ENCODE assay signal across 8 mouse cellular contexts in the genomic region with DNA sequence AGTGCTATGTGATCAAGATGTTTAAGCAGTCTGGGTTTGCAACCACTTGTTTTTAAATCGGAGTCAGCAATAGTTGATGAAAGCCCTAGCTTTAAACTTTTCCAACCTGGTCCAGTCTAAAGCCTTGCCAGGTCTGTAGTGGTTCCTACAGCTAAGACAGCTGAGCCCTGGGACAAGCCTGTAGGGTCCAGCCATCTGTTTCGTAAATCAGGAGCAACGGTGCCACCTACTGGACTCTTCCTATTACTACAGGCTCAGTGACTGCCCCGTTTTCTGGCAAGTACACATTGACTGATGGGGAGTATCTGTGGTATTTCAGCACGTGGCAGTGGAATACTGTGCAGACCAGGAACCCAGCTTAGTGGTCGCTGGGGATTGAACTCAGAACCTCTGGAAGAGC. TPM values are rescaled to one million over a fixed set of nuclear protein-coding genes. Genes with fewer than 3 reads are reported as not detected.
DNase-seq lines count a peak whose midpoint lies in the region; ATAC-seq and TF ChIP-seq lines count a peak whose summit lies in the region.

No protein-coding gene starts in this region.

- no peak overlapping the region for H3K4me2 ChIP-seq in forebrain, embryonic 13.5 days
- no peak overlapping the region for H3K4me2 ChIP-seq in liver, embryonic 16.5 days (ENCODE audit: low read depth, low read length)
- H3K4me2 ChIP-seq in neural tube, embryonic 13.5 days, result no peak overlapping the region

- ATAC-seq in forebrain, embryonic 13.5 days, result peak; percentile 70
- ATAC-seq in liver, embryonic 16.5 days (ENCODE audit: low read depth), result peak; percentile 56
- ATAC-seq in neural tube, embryonic 13.5 days (ENCODE audit: low read depth), result peak; percentile 70

- H3K4me3 ChIP-seq in ES-Bruce4 (ENCODE audit: low read depth, low read length), result no peak overlapping the region
- H3K4me3 ChIP-seq in forebrain, embryonic 13.5 days, result no peak overlapping the region
- no peak overlapping the region for H3K4me3 ChIP-seq in liver, embryonic 16.5 days (ENCODE audit: low read depth, low read length)
- no peak overlapping the region for H3K4me3 ChIP-seq in neural tube, embryonic 13.5 days

- WGBS in forebrain, embryonic 13.5 days, result 5% methylated on average over 6 of the region's 6 CpGs
- 7% methylated on average over 6 of the region's 6 CpGs for WGBS in liver, embryonic 16.5 days (ENCODE audit: insufficient replicate concordance)
- WGBS in neural tube, embryonic 13.5 days, result 4% methylated on average over 6 of the region's 6 CpGs

- intact Hi-C loops in heart, postnatal 10 days (cut with DNase I), result loop anchor here (1.0 to 5.0 kb wide), 3 partner anchors 44 to 107 kb away; partner anchors contain the start of genes Cuedc2 and Sufu

- 0 out of 2 replicates have a peak, but pooled peaks have one; percentile 5 for TF ChIP-seq EP300 in ES-Bruce4 (IDR thresholded peaks at IDR 0.05; ENCODE audit: insufficient read depth, low read depth, low read length)

- TF ChIP-seq CTCF in ES-Bruce4 (IDR thresholded peaks at IDR 0.05; ENCODE audit: low read depth, low read length), result peak; percentile 78

- no peak for TF ChIP-seq POLR2A in ES-Bruce4 (IDR thresholded peaks at IDR 0.05; ENCODE audit: insufficient read depth, low read length)

- no peaks in the 10 kb centered on the region for H3K9me3 ChIP-seq in ES-Bruce4 (replicated peaks; ENCODE audit: control insufficient read depth, insufficient read depth, low read length, poor library complexity, severe bottlenecking)
- no peaks in the 10 kb centered on the region for H3K9me3 ChIP-seq in forebrain, embryonic 13.5 days (replicated peaks)
- H3K9me3 ChIP-seq in liver, embryonic 16.5 days (replicated peaks; ENCODE audit: control insufficient read depth, low read length), result no peaks in the 10 kb centered on the region
- H3K9me3 ChIP-seq in neural tube, embryonic 13.5 days, result no peaks in the 10 kb centered on the region

- H3K4me1 ChIP-seq in ES-Bruce4 (ENCODE audit: control insufficient read depth, insufficient read depth, low read length), result no peaks in the 10 kb centered on the region
- peaks cover 47% of the 10 kb centered on the region for H3K4me1 ChIP-seq in forebrain, embryonic 13.5 days
- no peaks in the 10 kb centered on the region; the same call in 1 of the 2 replicates for H3K4me1 ChIP-seq in liver, embryonic 16.5 days (ENCODE audit: control insufficient read depth, low read depth, low read length)
- peaks cover 71% of the 10 kb centered on the region for H3K4me1 ChIP-seq in neural tube, embryonic 13.5 days (replicated peaks)

- H3K27me3 ChIP-seq in ES-Bruce4 (ENCODE audit: control insufficient read depth, insufficient read depth, low read length, poor library complexity, severe bottlenecking), result no peaks in the 10 kb centered on the region
- H3K27me3 ChIP-seq in forebrain, embryonic 13.5 days, result no peaks in the 10 kb centered on the region
- no peaks in the 10 kb centered on the region for H3K27me3 ChIP-seq in liver, embryonic 16.5 days (ENCODE audit: control insufficient read depth, insufficient read depth, low read depth, low read length)
- no peaks in the 10 kb centered on the region for H3K27me3 ChIP-seq in neural tube, embryonic 13.5 days

- no peaks in the 10 kb centered on the region for H3K36me3 ChIP-seq in ES-Bruce4 (ENCODE audit: control insufficient read depth, insufficient read depth, low read length, poor library complexity, severe bottlenecking)
- no peaks in the 10 kb centered on the region for H3K36me3 ChIP-seq in forebrain, embryonic 13.5 days (ENCODE audit: poor library complexity, severe bottlenecking)
- no peaks in the 10 kb centered on the region for H3K36me3 ChIP-seq in liver, embryonic 16.5 days (ENCODE audit: control insufficient read depth, insufficient read depth)
- no peaks in the 10 kb centered on the region for H3K36me3 ChIP-seq in neural tube, embryonic 13.5 days

- peak; percentile 79 for DNase-seq in c-Kit-positive CD71-positive TER-119-positive erythroid progenitor cells, embryonic 14.5 days (ENCODE audit: low spot score)
- peak; percentile 91 to 93 for DNase-seq in heart, postnatal 10 days
- DNase-seq in kidney, postnatal 4 days, result peak; percentile 80 to 88
- peak; percentile 66 for DNase-seq in testis, postnatal 14 days (ENCODE audit: low spot score)

- H3K27ac ChIP-seq in ES-Bruce4 (ENCODE audit: insufficient read depth, low read length), result peak overlapping the region; percentile 25; the same call in 1 of the 2 replicates
- peak overlapping the region; percentile 41; the same call in 1 of the 2 replicates for H3K27ac ChIP-seq in forebrain, embryonic 13.5 days
- no peak overlapping the region for H3K27ac ChIP-seq in liver, embryonic 16.5 days (ENCODE audit: low read length)
- peak overlapping the region; percentile 68 for H3K27ac ChIP-seq in neural tube, embryonic 13.5 days (replicated peaks)

- H3K9ac ChIP-seq in ES-Bruce4 (ENCODE audit: low read depth, poor library complexity, severe bottlenecking), result no peak overlapping the region
- no peak overlapping the region for H3K9ac ChIP-seq in forebrain, embryonic 13.5 days
- no peak overlapping the region for H3K9ac ChIP-seq in liver, embryonic 16.5 days (ENCODE audit: low read depth, low read length)
- H3K9ac ChIP-seq in neural tube, embryonic 13.5 days, result no peak overlapping the region

RNA-seq across cellular contexts. Expression of gene Sufu, which starts 47.5 kb away (rescaled TPM):
- 16.0 and 16.7 TPM in 2 replicates for polyA plus RNA-seq in ES-Bruce4 (2011; ENCODE audit: insufficient read depth, insufficient read length, low read depth, missing spikeins)
- 28.0 and 30.3 TPM in 2 replicates for polyA plus RNA-seq in forebrain, embryonic 13.5 days (2015; fragmentation: Nextera tagmentation; extraction: Ambion mirVana)
- total RNA-seq in heart, postnatal 10 days (2021), result 10 to 100 TPM; 18.0 to 18.7 TPM
- polyA plus RNA-seq in liver, embryonic 16.5 days (2015; fragmentation: Nextera tagmentation; extraction: Ambion mirVana), result 5.0 and 5.7 TPM in 2 replicates
- 24.8 and 27.9 TPM in 2 replicates for polyA plus RNA-seq in neural tube, embryonic 13.5 days (2015; fragmentation: Nextera tagmentation; extraction: Ambion mirVana)

RNA-seq across cellular contexts. Expression of gene Actr1a, which starts 48.7 kb away (rescaled TPM):
- polyA plus RNA-seq in ES-Bruce4 (2011; ENCODE audit: insufficient read depth, insufficient read length, low read depth, missing spikeins), result 75.3 and 92.8 TPM in 2 replicates
- polyA plus RNA-seq in forebrain, embryonic 13.5 days (2015; fragmentation: Nextera tagmentation; extraction: Ambion mirVana), result 285 and 307 TPM in 2 replicates
- total RNA-seq in heart, postnatal 10 days (2021), result 100 to 1,000 TPM; 122 to 124 TPM
- 45.2 and 48.6 TPM in 2 replicates for polyA plus RNA-seq in liver, embryonic 16.5 days (2015; fragmentation: Nextera tagmentation; extraction: Ambion mirVana)
- polyA plus RNA-seq in neural tube, embryonic 13.5 days (2015; fragmentation: Nextera tagmentation; extraction: Ambion mirVana), result 292 and 297 TPM in 2 replicates

RNA-seq across cellular contexts. Expression of gene Trim8, which starts 57.3 kb away (rescaled TPM):
- 14.2 and 16.3 TPM in 2 replicates for polyA plus RNA-seq in ES-Bruce4 (2011; ENCODE audit: insufficient read depth, insufficient read length, low read depth, missing spikeins)
- polyA plus RNA-seq in forebrain, embryonic 13.5 days (2015; fragmentation: Nextera tagmentation; extraction: Ambion mirVana), result 22.5 and 22.6 TPM in 2 replicates
- total RNA-seq in heart, postnatal 10 days (2021), result 10 to 100 TPM; 49.9 to 50.6 TPM
- polyA plus RNA-seq in liver, embryonic 16.5 days (2015; fragmentation: Nextera tagmentation; extraction: Ambion mirVana), result 7.7 and 10.5 TPM in 2 replicates
- polyA plus RNA-seq in neural tube, embryonic 13.5 days (2015; fragmentation: Nextera tagmentation; extraction: Ambion mirVana), result 26.5 and 30.4 TPM in 2 replicates
